Mouse (Mus musculus) testis, adult 2 months (tissue): ENCODE results near the gene Ccdc33.

Experiments
- CTCF ChIP-seq: fragments of 200-500 bp; IDR thresholded peaks from 2 replicates; pipeline ENCODE4 v1.5.1; 2012; ENCODE audit warnings: low read depth, mild to moderate bottlenecking, inconsistent platforms, low read length, moderate library complexity; ENCODE audit not compliant: control insufficient read depth, insufficient read depth, insufficient replicate concordance
- POLR2A ChIP-seq: fragments of 200-500 bp; IDR thresholded peaks from 2 replicates; pipeline ENCODE4 v1.6.1; 2012; ENCODE audit warnings: low read depth, mild to moderate bottlenecking, inconsistent platforms, low read length, moderate library complexity; ENCODE audit not compliant: control insufficient read depth

DNA sequence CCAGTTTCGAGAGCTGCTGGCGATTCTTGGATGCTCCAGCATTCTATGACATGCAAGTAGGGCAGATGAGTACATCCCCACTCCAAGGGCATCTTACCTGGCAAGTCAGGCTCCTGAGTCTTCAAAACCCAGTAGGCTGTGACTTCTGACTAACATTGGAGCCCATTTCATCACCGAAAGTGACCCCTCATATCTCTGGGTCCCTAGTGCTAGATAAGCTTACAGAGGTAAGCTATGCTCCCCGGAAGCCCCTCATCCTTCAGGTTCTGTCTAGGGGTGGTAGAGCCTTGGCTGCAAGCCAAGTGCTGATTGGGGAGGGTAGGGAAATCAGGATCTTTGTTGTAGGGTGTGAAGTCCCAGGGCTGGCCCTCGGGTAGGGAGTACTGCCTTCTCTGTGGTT is 89.8 kb downstream of the Ccdc33 start:
- TF ChIP-seq POLR2A: no peak
- no peak for TF ChIP-seq CTCF
